Mouse (Mus musculus) right cerebral cortex, adult 2 months (tissue): ENCODE measurements around the gene Ptprg.
"Not testable (repeated sequence)": the region's sequence is repeated elsewhere in the genome, so short reads cannot be mapped to it uniquely, and the experiment has no call there.

Source experiments
- DNase-seq, 2 experiments: peaks; one replicate each; pipeline ENCODE4 v3.0.0; 2021 to 2022; ENCODE audit warnings: low spot score in 2 of 2

The Ptprg gene

DNA sequence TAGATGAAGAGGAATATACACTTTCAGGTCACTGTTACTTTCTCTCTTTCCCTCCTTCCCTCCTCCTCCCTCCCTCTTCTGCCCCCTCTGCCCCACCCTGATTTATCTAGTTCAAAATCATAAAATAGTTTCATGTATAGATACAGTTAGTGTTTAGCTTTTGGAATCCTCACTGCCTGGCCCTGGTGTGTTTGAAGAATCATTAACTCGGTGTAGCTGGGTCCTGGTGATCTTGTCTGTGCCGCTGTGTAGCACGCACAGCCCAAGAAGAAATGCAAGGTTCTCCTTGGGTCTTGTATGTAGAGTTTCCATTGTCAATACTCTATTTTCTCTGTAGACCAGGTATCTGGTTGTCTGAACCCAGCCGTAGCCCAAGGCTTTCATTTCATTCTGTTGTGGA lies 494.3 kb downstream of the Ptprg start:
- no peak for DNase-seq

DNA sequence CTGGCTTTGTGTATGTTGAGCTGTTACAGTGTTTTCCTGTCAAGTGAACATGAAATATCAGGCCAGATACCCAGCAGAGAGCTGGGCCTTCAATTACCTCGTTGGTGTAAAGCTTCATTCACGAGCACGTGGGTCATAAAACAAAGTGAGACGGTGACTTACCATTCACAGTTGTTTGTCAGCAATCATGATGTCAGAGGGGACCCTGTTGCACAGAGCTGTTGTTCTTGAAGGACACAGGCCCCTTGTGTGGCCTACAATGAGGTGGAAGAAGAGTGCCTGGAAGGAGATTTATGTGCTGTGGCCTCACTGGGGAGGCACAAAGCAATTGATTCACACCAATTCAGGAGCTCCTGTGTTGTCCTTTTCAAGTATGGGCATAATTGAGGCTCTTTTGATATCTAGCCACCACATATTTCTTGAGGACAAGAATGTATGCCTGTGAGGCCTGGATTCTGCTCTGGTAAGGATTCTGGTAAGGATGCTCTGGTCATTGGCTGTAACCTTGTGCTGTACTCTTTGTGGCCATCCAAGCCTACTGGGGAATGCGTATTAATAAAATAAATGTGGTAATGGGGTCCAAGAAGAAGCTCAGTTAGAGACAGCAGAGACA lies 503.7 kb downstream of the Ptprg start:
- no peak for DNase-seq

DNA sequence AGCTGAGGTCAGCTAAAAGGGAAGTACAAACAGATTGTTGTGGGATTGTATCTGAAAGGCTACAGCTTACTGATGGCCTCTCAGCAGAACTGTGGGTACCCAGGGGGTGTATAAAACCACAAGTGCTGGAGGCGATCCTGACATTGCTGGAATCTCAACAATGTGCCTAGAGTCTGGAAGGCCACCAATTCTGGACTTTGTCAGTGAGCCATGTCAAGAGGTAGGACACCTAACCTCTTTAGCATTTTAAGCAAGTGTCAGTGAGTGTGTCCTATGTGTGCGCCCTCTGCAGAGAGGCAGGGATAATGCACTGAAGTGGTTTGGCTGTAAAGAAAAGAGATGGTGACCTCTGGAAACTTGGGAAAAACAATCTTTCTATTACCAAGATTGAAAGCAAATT lies 504.5 kb downstream of the Ptprg start:
- no peak for DNase-seq

DNA sequence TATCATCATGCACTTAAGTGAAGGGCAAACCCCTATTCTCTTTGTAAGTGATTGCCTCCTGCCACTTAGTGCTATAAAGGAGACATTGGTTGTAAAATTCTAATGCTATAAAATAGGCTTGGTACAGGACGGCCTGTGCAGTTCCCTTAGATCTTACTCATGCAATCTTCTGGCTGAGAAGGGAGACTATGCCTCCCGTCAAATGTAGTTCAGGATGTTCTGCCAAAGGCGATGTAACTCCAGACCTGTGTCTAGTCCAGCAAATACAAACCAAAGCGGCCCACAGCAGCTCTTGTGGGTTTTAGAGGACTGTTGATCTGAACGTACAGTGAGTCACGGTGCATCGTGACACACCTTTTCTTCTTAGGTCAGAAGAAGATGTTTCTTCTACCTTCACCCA lies 505.8 kb downstream of the Ptprg start:
- DNase-seq = no peak

DNA sequence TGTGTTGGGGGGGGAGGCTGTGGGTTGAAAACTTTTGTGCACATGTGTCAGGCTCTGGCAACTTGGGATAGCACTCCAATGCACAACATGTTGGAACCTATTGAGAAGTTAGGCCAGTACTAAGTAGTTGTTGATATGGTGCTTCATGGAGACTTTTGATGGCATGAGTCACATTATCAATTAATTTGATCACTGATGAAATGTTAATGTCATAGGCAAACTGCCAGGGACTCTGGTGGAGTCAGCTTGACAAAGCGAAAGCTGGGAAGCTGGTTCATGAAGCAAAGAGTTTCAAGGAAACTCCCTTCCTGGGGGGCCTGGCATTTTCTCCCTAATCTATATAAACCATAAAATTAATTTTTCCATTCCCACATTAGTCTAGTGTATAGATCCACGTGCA lies 508.0 kb downstream of the Ptprg start:
- DNase-seq = not testable (repeated sequence)

DNA sequence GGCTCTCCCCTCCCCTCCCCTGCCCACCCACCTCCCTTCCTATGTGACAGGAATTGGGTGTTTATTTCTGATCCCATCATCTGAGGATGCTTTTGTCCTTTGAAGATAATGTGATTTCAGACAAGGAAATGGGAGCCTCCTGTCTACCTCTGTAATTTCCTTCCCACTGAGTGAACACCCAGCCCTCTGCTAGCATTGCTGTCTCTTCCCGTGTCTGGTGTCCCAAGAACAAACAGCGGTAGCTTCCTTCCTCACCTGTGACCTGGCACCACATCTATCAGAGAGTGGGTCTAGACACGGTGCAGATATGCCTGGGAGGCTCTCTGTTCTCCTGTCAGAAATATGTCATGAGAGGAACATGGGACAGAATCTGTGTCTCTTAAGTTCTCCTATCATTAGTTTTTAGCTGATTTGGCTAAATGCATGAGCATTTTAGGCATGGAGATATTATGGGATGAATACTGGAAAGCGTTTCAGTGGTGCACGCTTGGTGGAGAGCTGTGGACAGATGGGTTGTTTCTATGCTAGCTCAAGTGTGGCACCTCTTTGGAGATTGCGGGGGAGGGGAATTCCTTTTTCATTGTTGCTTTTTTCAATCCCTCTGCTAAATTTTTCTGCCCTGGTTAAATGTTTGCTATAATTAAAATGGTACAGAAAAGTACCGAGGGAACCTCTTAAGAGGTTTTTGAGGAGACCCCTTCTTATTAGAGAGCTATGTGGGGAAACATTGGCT lies 509.5 kb downstream of the Ptprg start:
- DNase-seq = peak; percentile 35 to 60

DNA sequence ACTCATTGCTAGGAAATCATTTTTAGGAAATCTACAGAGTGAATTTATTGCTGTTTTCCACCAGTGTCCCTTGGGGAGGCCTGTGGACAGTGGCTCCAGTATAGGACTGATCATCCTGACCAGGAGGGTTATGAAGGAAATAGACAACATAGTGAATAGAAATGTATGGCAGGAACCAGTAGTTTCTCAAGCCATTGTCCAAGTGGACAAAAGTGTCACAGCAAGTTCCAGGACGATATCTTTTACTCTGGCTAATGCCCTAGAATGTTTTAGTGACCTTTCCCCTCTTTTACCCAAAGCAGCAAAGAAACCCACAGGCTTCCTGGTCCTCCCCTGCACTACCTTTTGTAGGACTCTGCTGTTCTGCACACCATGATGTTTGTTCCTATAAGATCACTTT lies 511.7 kb downstream of the Ptprg start:
- DNase-seq = no peak

DNA sequence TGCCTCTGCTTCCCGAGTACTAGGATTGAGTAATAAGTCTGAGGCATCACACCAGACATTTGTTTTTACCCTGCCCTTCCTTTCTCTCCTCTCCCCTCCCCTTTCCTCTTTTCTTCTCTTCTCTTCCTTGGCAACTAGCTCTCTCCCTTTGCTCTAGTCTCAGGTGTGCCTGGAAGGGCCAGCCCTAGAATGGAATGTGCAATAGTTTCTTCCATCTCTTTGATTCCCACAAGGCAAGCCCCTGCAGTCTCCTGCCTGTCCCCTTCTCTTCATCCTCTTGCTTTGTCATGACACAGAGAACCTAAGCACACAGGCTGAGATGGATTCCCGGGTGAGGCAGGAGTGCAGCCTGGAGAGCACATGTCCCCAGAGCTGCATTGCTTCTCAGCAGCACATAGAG lies 512.4 kb downstream of the Ptprg start:
- no peak for DNase-seq

DNA sequence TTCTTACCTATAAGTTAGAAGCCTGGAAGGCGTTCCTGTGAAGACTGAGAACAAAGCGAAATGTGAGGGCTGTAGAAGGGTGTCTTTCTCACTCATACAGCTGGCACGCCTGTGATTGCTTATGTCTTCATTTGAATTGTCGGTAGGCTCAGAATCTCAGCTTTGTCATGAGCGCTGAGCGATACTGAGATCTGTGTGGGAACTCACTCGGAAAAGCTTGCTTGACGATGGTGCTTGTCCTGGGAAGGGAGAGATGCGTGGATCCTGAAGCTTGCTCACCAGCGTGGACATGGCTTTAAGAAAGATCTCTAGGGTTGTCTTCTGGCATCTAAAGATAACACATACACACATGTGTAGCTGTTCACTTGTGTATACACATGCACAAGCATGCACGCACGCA lies 516.4 kb downstream of the Ptprg start:
- DNase-seq = no peak

DNA sequence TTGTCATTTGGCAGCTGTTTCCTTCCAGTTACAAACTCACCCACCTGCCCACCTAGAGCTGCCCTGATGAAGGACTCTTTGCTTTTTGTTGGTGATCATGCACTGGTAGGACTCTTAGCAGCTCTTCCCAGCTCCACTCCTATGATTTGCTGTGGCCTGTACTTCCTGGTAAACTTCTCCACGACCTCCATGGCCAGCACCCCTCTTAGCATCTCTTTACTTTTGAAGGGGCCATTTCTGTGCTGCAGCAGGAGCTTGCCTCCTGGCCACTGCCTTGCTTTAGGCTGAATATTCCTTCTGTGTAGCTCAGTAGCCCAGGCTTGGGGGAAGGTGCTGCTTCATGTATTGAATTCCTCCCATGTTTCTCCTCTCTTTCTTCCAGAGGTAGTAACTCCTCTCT lies 517.0 kb downstream of the Ptprg start:
- DNase-seq = no peak

DNA sequence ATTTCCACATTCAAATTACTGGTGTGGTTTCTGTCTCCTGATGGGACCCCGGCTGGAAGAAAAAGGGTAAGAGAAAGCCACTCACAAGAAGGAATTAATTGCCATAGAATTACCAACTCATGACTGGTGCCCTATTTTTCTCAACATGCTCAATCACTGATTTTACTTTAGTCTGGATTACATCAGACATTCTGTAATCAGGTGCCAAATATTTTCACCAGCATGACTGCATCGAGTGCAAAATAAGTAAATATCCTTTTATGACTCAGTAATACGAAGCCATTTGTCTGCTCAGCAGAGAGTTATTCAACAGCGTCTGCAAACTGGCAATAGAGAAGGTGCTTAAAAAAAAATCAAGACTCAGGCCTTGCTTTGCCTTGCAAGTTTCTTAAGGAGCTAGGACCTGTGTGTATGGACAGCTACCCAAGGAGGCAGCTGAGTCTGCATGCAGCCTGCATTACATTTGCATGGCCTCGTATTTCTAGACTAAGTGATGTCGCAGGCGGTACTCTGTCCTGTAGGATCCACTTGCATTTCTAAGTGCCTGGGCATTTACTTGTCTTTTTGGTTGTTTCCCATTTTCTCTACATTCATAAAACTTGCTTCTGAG lies 517.6 kb downstream of the Ptprg start:
- DNase-seq = no peak

DNA sequence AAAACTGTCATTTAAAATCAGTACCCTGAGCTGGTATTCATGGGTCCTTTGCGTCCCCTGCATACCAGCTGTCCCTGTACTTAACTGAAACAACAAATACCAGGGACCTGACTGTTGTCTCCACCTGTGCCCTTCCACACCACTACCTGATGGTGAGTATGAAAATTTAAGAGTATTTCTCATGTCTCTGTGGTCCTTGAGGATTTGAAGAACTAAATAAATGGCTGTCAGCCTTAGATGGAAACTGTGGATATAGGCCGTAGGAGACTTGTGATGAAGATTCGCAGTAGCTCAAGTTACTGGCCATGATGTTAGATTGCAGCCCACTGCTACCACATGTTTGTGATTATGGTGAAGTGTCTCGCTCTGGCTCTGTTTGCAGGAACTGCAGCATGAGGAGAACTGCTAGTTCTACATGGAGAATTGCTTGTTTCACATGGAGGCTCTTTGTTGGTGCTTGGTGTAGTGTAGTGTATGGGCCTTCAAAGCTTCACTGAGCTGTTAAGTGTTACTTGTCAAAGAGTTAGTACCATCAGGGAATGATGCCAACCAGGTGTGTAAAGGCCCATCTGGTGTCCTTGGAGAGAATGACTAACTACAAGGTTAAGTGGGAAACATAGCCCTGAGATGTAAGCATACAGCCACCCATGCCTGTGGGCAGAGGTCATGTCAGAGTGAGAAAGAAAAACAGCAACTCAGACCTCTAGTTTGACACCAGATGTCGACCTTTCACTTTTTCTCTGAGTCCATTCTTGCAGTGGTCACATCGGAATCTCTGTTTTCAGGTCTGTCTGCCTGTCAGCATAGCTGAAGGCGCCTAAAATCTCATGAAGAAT lies 518.9 kb downstream of the Ptprg start:
- DNase-seq = no peak

DNA sequence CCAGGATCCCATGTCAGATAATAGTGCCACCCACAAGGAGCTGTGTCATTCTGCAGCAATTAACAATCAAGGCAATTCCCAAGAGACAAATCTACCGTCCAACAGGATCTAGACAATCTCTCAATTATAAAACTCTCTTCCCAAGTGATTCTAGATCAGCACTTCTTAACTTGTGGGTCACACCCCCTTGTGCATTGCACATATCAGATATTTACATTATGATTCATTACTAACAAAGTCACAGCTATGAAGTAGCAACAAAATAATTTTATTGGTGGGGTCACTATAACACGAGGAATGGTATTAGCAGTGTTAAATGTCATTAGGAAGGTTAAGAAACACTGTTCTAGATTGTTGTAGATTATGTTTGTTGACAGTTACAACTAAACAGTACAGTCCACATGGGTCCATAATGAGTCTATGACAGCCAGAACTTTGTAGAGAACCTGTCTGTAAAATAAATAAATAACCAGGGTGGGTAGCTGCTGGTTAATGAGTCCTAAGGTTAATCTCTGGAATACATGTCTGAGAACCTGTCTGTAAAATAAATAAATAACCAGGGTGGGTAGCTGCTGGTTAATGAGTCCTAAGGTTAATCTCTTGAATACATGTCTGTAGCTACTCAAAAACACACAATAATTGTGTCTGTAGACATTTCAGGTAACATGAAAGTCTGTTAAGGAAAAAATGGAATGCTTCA lies 520.2 kb downstream of the Ptprg start:
- no peak for DNase-seq

DNA sequence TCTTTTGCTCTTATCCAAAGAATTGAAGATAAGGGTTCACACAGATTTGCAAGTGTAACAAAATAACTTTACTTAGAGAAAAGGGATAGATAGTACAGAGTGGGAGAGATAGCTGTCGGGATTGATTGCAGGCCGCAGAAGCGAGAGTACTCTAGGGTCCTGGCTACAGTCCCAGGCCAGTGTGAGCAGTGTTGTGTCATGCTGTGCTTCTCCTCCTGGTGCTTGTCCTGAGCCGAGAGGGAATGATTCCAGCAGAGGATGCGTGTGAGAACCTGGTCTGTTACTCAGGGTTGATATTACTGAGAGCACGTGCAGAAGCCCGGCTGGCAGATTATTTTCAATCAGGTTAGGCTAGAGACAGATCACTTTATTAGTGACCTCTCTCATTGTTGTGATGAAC lies 523.9 kb downstream of the Ptprg start:
- DNase-seq = no peak

DNA sequence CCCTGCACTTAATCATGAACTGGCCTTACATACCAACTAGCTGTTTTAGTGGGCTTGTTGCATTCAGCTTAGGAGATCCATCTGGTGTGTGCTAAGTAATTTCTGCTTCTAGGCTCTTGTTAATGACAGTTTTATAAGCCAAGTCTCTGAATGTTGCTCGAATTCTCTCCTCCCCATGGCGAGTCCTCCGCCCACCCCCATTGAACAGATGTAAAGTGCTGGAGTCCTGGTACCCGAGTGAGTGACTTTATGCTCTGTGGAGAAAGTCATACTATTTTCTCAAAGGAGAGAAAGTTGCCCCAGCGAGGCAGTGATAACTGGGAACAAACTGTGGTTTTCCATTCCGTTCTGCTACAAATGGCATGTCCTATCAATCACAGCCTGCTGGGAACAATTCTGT lies 525.9 kb downstream of the Ptprg start:
- DNase-seq = peak; percentile 19 to 23

DNA sequence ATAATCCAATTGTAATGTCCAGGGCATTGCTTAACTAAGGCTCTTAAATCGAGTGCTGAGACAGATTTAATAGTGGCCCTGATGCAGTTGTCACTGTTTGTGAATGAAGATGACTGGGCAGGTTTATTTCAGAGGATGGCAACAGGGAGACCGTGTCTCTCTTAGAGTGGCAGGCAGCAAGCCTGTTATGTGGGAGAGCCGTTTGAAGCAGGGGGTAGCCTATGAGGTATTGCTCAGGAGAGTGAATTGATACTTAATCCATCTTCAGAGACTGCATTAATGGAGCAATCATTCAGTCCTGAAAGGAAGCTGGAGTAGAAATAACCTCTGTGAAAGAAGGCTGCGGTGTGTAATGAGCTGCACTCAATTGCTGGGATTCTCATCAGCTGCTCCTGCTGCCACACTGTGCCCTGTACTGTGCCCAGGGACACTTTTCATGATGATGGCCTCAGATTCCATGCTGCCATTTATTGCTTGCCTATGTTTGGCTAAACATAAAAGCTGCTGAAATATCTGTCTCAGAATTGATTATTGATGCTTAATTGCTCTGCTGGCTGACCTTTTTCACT lies 526.6 kb downstream of the Ptprg start:
- no peak for DNase-seq

DNA sequence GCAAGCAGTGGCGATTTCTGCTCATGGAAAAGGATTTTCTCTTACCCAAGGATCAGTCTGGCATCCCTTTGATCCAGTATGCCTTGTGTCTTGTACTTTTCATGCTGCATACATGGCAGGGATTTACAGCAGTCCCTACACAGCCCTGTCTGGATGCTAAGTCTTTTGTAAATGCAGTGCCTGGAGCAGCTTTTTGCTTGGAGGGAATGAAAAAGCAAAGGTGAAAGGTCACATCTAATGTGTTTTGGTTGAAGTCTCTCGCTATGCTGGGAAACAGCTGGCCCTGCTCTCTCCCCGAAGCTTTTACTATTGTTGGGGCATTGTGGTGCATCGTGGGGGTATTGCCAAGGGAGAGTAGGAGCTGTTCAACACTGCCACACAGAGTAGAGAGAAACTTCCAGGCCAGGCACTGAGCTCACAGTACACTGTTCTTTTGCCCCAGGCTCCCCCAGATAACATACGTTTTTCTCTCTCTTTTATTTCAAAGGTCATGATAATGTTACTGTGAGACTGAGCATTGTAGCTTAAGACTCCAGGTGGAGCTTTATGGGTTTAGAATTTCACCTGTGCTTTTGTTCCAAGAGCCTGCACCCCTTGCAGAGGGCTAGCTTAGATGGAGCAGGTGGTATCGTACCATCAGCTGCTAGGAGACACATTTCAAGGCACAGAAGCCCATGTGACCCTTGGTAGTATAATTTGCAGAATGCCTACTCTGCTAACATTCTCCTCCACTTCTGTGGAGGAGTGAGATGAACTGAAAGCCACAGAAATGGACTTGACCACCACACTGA lies 529.0 kb downstream of the Ptprg start:
- no peak for DNase-seq

DNA sequence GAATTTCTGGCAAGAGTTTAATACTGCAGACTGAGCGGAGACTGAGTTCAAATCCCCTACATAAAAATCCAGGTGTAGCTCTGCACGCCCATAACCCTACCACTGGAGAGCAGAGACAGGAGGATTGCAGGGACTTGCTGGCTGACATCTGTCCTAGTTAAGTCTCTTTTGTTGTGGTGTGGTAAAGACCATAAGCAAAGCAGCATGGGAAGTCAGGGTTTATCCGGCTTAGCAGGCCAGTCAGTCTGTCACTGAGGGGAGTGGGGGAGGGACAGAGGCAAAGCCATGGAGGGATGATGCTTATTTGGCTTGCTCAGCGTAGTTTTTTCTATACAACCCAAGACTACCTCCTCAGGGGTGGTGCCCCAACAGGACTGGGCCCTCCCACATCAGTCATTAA lies 530.7 kb downstream of the Ptprg start:
- DNase-seq = no peak

DNA sequence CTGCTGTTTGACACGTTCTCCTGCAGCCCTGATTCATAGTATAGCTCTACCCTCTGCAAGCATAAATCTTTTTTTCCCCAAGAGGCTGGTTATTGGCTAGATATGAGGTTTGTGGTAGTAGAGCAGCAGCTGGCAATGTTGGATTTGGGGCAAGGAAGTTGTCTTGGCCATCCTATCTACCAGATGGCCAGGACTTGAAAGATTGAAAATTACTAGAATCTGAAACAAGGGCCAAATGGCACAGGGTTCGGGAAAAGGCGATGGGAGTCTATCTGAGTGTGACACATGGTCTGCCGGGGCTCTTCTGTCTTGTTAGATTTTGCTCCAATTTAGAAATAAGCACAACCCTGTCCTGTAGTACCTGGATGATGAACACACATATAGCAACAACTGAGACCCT lies 531.7 kb downstream of the Ptprg start:
- no peak for DNase-seq

DNA sequence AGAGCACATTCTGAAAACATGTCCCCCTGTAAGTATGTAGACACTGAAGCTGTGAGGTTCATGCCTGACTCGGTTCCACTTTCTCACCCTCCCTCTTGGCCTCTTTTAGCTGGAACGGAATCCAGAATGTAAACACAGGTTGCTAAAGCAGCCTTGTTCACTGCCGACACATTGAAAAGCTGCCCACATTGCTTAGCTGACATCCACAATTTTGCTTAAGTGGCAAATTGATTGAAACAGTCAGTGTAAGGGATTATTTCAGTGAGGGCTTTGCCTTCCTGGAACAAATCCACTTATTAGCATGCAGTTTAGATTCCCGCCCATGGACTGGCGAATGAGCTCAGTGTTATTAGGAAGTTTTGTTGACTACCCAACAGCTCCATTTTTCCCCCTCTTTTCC lies 532.8 kb downstream of the Ptprg start:
- no peak for DNase-seq

DNA sequence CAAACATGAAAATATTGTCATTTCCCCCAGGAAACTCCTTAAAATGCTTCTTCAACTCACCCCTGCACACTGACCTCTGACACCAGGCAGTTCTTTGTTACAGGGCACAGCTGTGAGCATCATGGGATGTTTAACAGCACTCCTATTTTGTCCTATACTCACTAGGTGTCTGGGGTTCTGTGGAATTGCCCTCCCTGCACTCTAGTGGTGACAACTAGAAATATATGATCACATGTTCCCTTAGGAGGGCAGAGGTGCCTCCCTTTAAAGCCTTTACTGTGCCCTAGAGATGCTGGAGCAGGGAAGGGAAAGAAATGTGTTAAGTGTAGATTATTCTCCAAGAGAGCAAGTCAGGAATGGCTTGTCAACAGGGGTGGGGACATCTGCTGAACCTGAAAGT lies 536.6 kb downstream of the Ptprg start:
- no peak for DNase-seq
